Mouse (Mus musculus) erythroid progenitor cell, adult 5-6 weeks (primary cell): ENCODE measurements around the gene Asprv1. TPM values are rescaled to one million over a fixed set of nuclear protein-coding genes. Genes with fewer than 3 reads are reported as not detected.

Experiments
- ATAC-seq: replicated peaks from 2 replicates; pipeline ENCODE4 v1.8.0; 2016; ENCODE audit warnings: moderate number of reproducible peaks, mild to moderate bottlenecking, moderate TSS enrichment, inconsistent platforms; ENCODE audit not compliant: poor library complexity, low FRiP score, severe bottlenecking
- total RNA-seq, 2 experiments: library from RNA; stranded (forward) in 1 of 2; stranded (reverse) in 1 of 2; fragments of 150-400 nt in 1 of 2; fragments of 186-747, 209-891 nt in 1 of 2; gene quantifications; 2 replicates each; pipeline versions ENCODE4 v1.2.3 to v1.2.4; 2015 to 2017; ENCODE audit warnings: low replicate concordance in 2 of 2

Asprv1 gene
- total RNA-seq (2015; ENCODE audit: low replicate concordance) (4.3 TPM in 1 of 2 replicates, not detected in the other), total RNA-seq (2017; ENCODE audit: low replicate concordance) (0.64 and 6.5 TPM in 2 replicates)

DNA sequence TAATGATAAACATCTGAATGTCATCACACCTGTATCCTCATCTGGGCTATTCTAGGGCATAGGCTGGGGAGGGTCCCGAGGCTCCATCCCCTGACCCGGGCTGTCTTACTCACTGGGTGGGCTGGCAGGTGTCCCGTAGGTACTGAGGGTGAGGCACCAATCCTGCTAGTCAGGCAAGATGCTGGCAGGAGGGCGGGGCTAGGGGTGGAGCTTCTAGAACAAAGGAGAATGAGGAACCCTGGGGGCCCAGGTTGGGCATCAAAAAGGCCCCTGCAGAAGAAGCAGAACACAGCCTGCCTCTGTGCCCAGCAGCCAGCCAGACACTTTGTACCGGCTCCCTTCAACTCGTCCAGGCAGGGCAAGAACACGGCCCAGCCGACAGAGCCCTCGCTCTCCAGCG, at the start of gene Asprv1:
TSS of gene Asprv1 (plus strand) at position 219 of the 400 bp plus-strand sequence.
- ATAC-seq, result no peak

GRCm38 (mm10) chr6:86578396-86578795, 49.6 kb upstream of the Asprv1 start:
- no peak for ATAC-seq

DNA sequence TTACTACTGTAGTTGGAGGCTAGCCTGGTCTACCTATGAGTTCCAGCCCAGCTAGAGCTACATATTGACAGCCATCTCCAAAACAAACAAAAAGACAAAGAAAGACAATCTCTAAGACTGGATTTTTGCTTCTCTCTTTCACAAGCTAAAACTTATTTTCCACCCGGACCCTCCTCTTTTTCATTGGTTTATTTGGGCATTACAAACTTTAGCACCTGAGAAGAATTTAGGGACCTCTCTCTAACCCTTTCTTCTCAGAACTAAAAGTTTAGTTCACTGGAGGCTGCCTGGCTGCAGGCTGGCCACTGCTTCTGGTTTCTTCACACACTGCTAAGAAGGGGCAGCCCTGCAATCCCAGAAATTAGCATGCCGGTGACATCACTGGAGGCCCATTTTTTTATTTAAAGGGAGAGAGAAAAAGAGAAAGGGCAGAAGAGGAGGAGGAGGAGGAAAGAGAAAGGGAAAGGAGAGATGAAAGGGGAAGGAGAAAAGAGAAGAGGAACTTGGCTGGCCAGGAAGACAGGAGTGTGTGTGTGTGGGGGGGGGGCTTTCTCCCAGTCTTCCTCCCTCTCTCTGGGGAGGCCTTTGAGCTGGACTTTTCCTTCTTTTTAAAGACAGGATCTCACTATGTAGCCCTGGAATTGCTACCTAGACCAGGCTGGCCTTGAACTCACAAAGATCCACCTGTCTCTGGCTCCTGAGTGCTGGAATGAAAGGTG, 48.7 kb upstream of the Asprv1 start:
- ATAC-seq, result no peak

GRCm38 (mm10) chr6:86579926-86580325, 48.0 kb upstream of the Asprv1 start:
- no peak for ATAC-seq

- no peak for ATAC-seq
Observed at GRCm38 (mm10) chr6:86583141-86583540, 44.8 kb upstream of the Asprv1 start.

DNA sequence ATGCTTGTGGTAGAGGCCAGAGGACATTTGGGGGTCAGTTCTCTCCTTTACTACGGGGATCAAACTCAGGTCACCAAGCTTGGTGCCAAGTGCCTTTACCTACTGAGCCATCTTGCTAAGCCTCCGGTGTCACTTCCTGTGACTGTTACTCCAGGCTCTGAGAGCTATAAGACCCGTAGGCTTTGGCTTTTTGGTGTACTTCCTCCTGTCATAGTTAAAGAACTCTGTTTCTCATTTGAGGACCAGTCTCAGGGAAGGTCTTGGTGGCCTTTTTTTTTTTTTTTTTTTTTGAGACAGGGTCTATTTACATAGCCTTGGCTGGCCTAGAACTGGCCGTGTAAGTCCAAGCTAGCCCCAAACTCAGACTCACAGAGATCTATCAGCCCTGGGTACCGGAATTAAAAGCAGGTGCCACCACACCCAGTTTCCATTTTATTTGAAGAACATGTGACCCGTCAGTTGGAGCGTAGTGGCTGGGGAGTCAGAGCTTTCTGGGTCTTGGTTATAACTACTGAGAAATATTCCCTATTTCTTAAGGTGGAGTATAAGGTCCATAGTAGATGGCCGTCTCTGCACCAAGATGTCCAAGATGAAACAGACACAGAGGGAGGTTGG, 44.3 kb upstream of the Asprv1 start:
- no peak for ATAC-seq

- no peak for ATAC-seq
Observed at GRCm38 (mm10) chr6:86584296-86585015, 43.5 kb upstream of the Asprv1 start.

DNA sequence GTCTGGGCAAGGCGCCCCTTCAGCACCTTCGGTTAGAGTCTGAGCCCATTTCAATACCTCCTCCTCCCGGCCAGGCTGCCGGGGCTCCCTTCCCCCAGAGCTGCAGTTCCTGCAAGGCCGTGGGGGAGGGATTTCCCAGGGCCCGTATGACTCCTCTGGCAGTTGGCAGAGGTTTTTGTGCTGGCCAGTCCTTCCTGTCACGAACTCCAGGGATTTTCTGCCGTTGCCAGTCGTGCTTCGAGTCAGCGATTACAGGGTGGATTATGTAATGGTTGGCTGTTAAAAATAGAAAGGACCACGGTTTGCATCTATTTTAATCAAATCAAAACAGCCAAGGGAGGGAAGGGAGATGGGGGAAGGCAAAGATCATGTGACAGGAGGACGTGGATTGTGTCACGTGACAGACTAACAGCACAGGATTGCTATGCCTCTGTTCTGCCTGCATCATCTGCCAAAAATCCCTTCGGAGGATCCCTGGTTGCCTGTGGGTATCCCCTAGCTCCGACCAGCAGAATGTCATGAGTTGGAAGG, 42.8 kb upstream of the Asprv1 start:
- ATAC-seq, result 0 out of 2 replicates have a peak, but pooled peaks have one; percentile 15

GRCm38 (mm10) chr6:86586070-86586469, 41.9 kb upstream of the Asprv1 start:
- no peak for ATAC-seq

DNA sequence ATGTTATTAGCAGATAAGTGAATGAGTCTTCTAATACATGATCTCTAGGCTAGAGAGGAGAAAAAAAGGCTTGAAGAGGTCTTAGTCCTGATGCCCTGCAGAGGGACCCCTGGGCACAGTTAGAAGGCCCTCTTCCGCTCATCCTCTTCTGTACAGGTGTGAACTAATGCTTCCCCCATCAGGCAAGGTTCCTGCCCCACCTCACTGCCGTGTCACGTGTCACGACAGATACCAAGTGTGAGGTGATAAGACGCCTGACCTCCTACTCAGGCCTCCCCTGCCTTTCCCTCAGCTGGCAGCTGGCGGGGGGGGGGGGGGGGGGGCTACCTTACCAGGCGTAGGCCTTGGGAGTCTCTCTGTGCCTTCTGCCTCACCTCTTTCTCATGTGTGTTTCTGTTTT, 39.5 kb upstream of the Asprv1 start:
- no peak for ATAC-seq

DNA sequence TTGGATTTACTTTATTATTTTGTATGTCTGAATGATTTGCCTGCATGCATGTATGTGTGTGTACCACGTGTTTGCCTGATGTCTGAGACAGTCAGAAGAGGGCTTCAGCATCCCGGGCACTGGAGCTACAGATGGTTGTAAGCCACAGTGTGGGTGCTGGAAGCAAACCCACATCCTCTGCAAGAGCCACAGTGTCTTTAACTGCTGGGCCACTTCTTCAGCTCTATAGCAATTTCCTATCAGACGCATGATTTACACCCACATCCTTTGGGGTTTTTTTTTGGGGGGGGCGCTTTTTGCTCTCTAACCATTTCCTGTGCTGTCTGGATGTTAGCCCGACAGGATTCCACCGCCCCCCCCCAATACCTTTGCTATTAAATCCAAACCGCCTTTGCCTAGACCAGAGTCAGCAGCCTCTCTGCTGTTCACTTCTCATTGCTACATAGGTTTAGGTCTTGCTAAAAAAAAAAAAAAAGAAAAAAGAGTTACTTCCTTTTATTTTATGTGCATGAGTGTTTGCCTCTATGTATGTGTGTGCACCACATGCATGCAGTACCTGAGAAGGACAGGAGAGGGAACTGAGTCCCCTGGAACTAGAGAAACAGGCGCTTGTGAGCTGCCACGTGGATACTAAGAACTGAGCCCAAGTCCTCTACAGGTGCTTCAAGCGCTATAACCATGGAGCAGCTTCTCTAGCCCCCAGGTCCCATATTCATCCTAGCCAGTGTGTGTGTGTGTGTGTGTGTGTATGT, 34.6 kb upstream of the Asprv1 start:
- ATAC-seq, result no peak

DNA sequence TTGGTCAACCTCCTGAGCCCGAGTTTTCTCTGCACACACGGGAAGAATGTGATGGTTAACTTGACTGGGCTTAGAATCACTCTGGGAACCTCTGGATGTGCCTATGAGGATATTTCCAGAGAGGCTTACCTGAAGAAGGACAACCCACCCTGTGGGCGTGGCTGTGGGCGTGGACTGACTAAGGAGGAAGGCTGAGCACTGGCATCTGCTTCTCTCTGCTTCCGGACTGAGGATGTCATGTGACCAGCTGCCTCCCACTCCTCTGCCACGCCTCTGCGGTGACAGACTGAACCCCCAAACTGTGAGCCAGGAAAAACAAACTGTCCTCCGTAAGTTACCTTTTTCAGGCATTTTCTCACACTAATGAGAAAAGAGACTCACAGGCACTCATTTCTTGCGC, 33.3 kb upstream of the Asprv1 start:
- ATAC-seq, result no peak

DNA sequence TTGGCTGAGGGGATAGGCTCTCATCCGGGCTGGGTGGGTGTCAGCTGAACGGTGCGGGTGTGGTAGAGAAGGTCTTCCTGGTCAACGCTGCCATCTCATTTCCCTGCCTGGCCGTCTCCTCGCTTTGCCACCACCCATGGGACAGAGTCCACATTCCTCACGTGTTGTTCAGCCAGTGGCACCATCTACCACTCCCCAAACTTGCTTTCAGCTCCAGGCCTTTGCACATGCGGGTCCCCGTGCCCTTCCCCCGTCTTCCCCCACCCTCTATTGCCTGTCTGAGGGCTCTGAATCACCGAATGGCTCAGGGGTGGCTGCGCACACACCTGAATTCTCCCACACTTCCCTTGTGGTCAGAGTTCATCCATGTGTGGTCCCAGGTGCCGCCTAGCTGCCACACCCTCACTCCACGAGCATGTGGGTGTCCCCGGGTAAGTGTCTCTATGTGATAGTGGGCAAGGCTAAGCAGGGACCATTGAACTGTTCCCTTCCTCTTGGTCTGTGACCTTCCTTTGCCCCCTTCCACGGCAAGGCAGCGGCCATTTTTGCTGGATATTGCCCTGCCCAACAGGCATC, 32.0 kb upstream of the Asprv1 start:
- no peak for ATAC-seq

DNA sequence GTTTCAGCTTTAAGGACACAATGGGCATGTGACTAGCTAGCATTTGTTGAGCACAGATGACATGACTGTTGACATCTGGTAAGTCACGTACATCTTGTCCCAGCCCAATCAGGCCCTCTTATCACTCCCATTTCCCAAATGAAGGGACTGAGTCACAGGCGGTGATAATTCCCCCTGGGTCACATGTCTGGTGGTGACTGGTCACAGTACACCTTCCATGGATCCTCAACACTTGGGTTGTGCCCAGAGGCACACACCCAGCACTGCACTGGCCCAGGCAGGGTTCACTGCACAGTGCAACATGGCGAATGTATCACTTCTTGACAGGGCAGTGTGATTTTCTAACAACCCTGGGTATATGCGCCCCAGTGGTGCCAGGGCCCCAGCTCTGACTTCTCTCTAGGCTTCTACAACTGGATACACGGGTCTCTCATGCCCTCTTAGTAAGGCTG, 29.2 kb upstream of the Asprv1 start:
- peak; percentile 35 for ATAC-seq

DNA sequence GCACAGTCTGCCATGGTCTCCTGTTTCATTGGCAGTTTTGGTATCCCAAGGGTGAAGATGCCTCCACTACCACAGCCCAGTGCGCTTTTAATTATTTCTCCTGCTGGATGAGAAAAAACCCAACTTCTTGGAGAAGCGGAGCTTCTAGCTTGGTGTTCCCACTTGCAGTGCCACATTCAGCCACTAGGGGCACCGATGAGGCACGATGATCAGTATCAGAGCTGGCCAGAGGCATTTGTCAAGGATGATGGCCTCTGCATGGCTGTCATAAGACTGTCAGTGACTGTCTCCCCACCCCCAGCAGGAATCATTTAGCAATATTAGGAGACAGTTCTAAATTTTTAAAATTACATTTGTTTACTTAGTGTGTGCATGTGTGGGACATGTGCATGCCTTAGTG, 28.8 kb upstream of the Asprv1 start:
- peak; percentile 66 for ATAC-seq

- peak; percentile 79 for ATAC-seq
Observed at GRCm38 (mm10) chr6:86599951-86600414, 28.0 kb upstream of the Asprv1 start.

DNA sequence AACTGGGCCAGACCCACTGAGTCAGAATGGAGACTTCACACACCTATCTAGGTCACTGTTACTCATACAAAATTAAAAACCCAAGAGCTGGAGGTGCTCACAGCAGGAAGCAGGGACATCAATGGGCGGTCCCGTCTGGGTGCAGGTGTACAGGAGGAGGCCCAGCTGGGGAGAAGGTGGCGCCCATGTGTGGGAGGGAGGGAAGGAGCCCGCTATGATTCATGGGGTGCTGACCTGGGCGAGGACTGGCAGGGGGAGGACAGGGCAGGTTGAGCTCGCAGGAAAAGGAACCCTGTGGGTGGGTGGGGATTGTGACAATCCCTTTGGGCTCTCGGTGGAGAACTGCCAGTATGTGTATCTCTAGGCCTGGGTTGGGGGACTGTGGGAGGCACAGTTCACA, 22.7 kb upstream of the Asprv1 start:
- ATAC-seq, result no peak

- ATAC-seq, result 0 out of 2 replicates have a peak, but pooled peaks have one; percentile 11
Observed at GRCm38 (mm10) chr6:86606289-86606688, 21.7 kb upstream of the Asprv1 start.

DNA sequence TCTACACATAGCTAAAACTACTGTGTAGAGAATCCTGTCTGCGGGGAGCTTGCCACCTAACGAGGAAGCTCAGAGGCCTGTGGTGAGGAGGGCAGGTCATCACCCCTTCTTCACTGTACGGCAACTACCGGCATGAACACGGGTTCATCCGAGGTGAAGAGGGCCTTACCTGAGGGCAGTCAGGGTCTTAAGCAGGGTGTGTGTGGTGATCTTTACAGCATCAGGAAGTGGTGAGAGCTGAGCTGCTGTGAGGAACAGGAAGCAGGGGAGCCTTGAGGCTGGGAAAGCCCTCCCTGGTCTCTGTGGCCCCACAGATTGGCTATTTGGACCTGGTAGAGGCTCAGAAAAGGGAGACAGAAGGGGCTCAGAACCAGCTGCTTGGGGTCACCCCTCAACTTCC, 20.5 kb upstream of the Asprv1 start:
- ATAC-seq, result no peak
